Mouse (Mus musculus): ENCODE measurements around the gene Bptf.

GRCm38 (mm10) chr11:107063067-107063466, 68.9 kb downstream of the Bptf start:
- TF ChIP-seq ZNF384 (IDR thresholded peaks at IDR 0.05; ENCODE audit: low read depth, low read length) (no peak), CHD2 (IDR thresholded peaks at IDR 0.05; ENCODE audit: low read depth, low read length) (no peak)

All from ES-E14 (cell line).